Mouse (Mus musculus) megakaryocyte, embryonic 14.5 days (primary cell): Measurements from ENCODE around the gene Ap3b1. TPM values are rescaled to one million over a fixed set of nuclear protein-coding genes. Genes with fewer than 3 reads are reported as not detected.

Source experiments
- H3K27me3 ChIP-seq: replicated peaks from 2 replicates; pipeline ENCODE3; 2012; ENCODE audit warnings: inconsistent platforms
- H3K36me3 ChIP-seq: replicated peaks from 2 replicates; pipeline ENCODE3; 2012; ENCODE audit warnings: low read length, inconsistent platforms, mixed read lengths
- H3K4me1 ChIP-seq: 2 replicates; pipeline ENCODE4 v1.6.1; 2012; ENCODE audit warnings: inconsistent platforms
- H3K4me3 ChIP-seq: replicated peaks from 2 replicates; pipeline ENCODE3; 2012; ENCODE audit warnings: moderate library complexity, mild to moderate bottlenecking, inconsistent platforms
- H3K9me3 ChIP-seq: 2 replicates; pipeline ENCODE4 v1.6.1; 2012; ENCODE audit warnings: inconsistent platforms
- FLI1 ChIP-seq: IDR thresholded peaks from 2 replicates; pipeline ENCODE4 v1.6.1; 2012; ENCODE audit warnings: low read length, inconsistent platforms, mixed read lengths
- GATA1 ChIP-seq: IDR thresholded peaks from 3 replicates; pipeline ENCODE4 v1.6.1; 2012; ENCODE audit warnings: mixed read lengths, low read length, inconsistent platforms, borderline replicate concordance
- polyA plus RNA-seq: library from polyadenylated mRNA; stranded (reverse); fragments of >175 nt; gene quantifications from 2 replicates; pipeline ENCODE4 v1.2.3, GENCODE M21; 2012; ENCODE audit warnings: low replicate concordance; ENCODE audit not compliant: insufficient read depth

Ap3b1 gene
- polyA plus RNA-seq, 1 experiment = 19.0 TPM

DNA sequence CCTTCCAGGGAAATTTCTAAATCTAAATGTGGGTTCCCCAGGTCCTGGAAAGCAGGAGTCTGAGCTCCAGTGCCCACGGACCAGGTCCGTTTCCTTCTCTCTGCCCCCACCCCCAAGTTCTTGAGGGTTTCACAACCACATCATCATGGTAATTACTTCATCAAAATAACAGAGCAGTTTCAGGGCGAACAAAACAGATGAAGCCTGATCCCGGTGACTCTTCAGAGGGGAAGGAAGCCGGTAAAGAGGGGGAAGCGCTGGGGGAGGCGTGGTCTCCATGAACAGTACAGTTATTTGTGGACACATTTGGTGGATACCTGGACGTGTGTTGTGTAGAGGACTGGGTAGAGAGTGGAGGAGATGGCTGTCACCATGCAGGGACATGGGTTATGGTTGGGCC is 241.0 kb downstream of the Ap3b1 start:
- H3K9me3 ChIP-seq = no peaks in the 10 kb centered on the region
- no peaks in the 10 kb centered on the region for H3K36me3 ChIP-seq
- no peak overlapping the region for H3K4me3 ChIP-seq
- H3K4me1 ChIP-seq = peaks cover 15% of the 10 kb centered on the region
- no peak for TF ChIP-seq FLI1
- no peak for TF ChIP-seq GATA1
- peaks cover 66% of the 10 kb centered on the region for H3K27me3 ChIP-seq

- no peaks in the 10 kb centered on the region for H3K36me3 ChIP-seq
Observed at GRCm38 (mm10) chr13:94607035-94607860, 248.5 kb downstream of the Ap3b1 start.

DNA sequence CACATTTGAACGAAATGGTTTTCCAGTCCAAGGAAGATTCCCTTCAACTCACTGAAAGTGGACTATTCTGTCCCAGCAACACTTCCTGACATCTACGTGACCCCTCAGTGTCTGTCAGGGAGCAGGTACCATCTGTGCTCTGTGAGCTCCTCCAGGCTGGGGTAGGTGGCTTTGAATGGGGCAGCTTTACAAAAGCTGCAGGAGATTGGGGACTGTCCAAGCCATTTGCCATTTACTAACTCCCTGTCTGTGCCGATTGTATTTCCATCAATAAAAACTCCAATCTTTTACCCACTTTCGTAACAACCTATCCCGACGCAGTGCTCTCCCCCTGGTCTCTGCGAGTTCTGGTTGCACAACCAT is 249.1 kb downstream of the Ap3b1 start:
- TF ChIP-seq GATA1 (no peak), FLI1 (no peak)
- no peaks in the 10 kb centered on the region for H3K4me1 ChIP-seq
- peaks cover 3% of the 10 kb centered on the region; the same call in 1 of the 2 replicates for H3K9me3 ChIP-seq
- H3K4me3 ChIP-seq = no peak overlapping the region
- no peaks in the 10 kb centered on the region for H3K36me3 ChIP-seq
- H3K27me3 ChIP-seq = peaks cover 29% of the 10 kb centered on the region

More at GRCm38 (mm10) chr13:94607035-94607860, 248.5 kb downstream of the Ap3b1 start:
- H3K4me1 ChIP-seq = no peaks in the 10 kb centered on the region
- no peak for TF ChIP-seq FLI1
- peaks cover 30% of the 10 kb centered on the region for H3K27me3 ChIP-seq
- peaks cover 3% of the 10 kb centered on the region; the same call in 1 of the 2 replicates for H3K9me3 ChIP-seq
- H3K4me3 ChIP-seq = no peak overlapping the region

DNA sequence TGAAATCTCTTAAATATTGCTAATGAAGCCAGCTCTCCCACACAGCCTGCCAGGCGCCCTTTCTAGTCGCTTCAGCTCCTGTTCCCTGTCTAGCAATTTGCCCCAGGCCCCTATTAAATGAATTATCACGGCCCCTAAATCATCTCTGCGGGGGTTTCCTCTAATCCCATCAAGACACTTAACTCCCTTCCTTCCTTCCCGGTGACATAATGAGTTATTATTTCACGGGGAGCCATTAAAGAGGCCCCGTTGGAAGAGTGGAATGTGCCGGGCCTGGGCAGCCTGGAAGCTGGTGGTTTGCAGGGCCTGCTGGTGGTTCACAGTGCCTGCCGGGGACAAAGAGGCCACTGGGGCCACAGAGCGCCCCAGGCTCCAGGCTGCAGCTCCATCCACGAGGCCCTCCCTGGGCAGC is 249.7 kb downstream of the Ap3b1 start:
- Histone ChIP-seq H3K4me1 (no peaks in the 10 kb centered on the region), H3K27me3 (peaks cover 28% of the 10 kb centered on the region), H3K4me3 (no peak overlapping the region), H3K9me3 (peaks cover 3% of the 10 kb centered on the region; the same call in 1 of the 2 replicates), H3K36me3 (no peaks in the 10 kb centered on the region)
- no peak for TF ChIP-seq GATA1
- TF ChIP-seq FLI1 = no peak

GRCm38 (mm10) chr13:94608947-94609346 is 250.2 kb downstream of the Ap3b1 start:
- Histone ChIP-seq H3K9me3 (peaks cover 3% of the 10 kb centered on the region; the same call in 1 of the 2 replicates), H3K4me1 (no peaks in the 10 kb centered on the region), H3K4me3 (no peak overlapping the region), H3K27me3 (peaks cover 24% of the 10 kb centered on the region), H3K36me3 (no peaks in the 10 kb centered on the region)
- no peak for TF ChIP-seq FLI1
- no peak for TF ChIP-seq GATA1

Other genes starting within 250 kb of the Ap3b1 start
- gene Scamp1, start 73.1 kb upstream of the Ap3b1 start, polyA plus RNA-seq = 0.38 and 3.2 TPM in 2 replicates